Mouse (Mus musculus): Measurements from ENCODE around the gene Dtx1. TPM values are rescaled to one million over a fixed set of nuclear protein-coding genes. Genes with fewer than 3 reads are reported as not detected.

The Dtx1 gene
- total and polyA plus RNA-seq, 3 experiments = 0.12 to 0.63 TPM; not detected in 1

DNA sequence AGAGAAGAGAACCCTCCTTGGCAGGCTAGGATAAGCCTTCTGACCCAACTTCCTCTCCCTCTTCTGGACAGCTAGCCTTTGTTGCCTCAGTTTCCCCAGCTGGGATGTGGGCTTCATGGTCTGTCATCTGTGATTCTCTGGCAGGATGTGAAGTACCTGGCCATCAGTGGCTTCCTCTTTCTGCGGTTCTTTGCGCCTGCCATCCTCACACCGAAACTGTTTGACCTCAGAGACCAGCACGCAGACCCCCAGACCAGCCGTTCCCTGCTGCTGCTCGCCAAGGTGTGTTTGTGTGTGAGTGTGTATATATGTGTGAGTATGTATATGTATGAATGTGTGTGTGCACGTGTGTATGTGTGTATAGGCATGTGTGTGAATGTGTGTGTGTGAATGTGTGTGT, 41.6 kb downstream of the Dtx1 start:
- no peaks in the 10 kb centered on the region for H3K36me3 ChIP-seq (ENCODE audit: control insufficient read depth in 1 of 2, insufficient read depth in 2 of 2, low read length in 2 of 2)
- H3K4me1 ChIP-seq (ENCODE audit: control insufficient read depth in 1 of 2, insufficient read depth in 2 of 2, low read length in 2 of 2) = no peaks in the 10 kb centered on the region
- no peaks in the 10 kb centered on the region for H3K9me3 ChIP-seq (replicated peaks; ENCODE audit: insufficient read depth, low read length)
- H3K27me3 ChIP-seq (ENCODE audit: control insufficient read depth in 1 of 2, insufficient read depth in 2 of 2, low read length in 2 of 2) = no peaks in the 10 kb centered on the region
- no peak overlapping the region for H3K9ac ChIP-seq (ENCODE audit: control insufficient read depth, low read depth, low read length, poor library complexity, severe bottlenecking)
- no peak overlapping the region for H3K27ac ChIP-seq (ENCODE audit: control insufficient read depth, low read depth, low read length)
- H3K79me2 ChIP-seq (ENCODE audit: control insufficient read depth, insufficient read depth, low read length, poor library complexity) = no peaks in the 10 kb centered on the region
- H3K4me3 ChIP-seq (ENCODE audit: control insufficient read depth in 1 of 2, insufficient read depth in 1 of 2, low read depth in 2 of 2, low read length in 2 of 2) = no peak overlapping the region
- TF ChIP-seq ETS1 (IDR thresholded peaks at IDR 0.05; ENCODE audit: low read depth, low read length) = no peak
- TF ChIP-seq ZMIZ1 (IDR thresholded peaks at IDR 0.05; ENCODE audit: low read depth, low read length) = no peak
- no peak for TF ChIP-seq KAT2A (conservative IDR thresholded peaks at IDR 0.05; ENCODE audit: low read depth, low read length)
- TF ChIP-seq ELF1 (IDR thresholded peaks at IDR 0.05; ENCODE audit: low read depth, low read length) = no peak
- TF ChIP-seq ZNF384 (IDR thresholded peaks at IDR 0.05; ENCODE audit: low read depth, low read length) = no peak
- no peak for TF ChIP-seq TCF12 (IDR thresholded peaks at IDR 0.05; ENCODE audit: low read depth, low read length)
- no peak for TF ChIP-seq SMC3 (IDR thresholded peaks at IDR 0.05; ENCODE audit: low read depth, low read length)
- no peak for TF ChIP-seq EP300 (IDR thresholded peaks at IDR 0.05; ENCODE audit: low read depth in 1 of 2, low read length in 2 of 2)
- no peak for TF ChIP-seq NRF1 (IDR thresholded peaks at IDR 0.05; ENCODE audit: insufficient read depth, low read depth, low read length, poor library complexity, severe bottlenecking)
- DNase-seq (ENCODE audit: low read depth, low spot score) = no peak

GRCm38 (mm10) chr5:120668761-120669160, 43.0 kb downstream of the Dtx1 start:
- no peaks in the 10 kb centered on the region for H3K9me3 ChIP-seq (replicated peaks; ENCODE audit: insufficient read depth, low read length)
- H3K9ac ChIP-seq (ENCODE audit: control insufficient read depth, low read depth, low read length, poor library complexity, severe bottlenecking) = no peak overlapping the region
- H3K27ac ChIP-seq (ENCODE audit: control insufficient read depth, low read depth, low read length) = no peak overlapping the region
- H3K79me2 ChIP-seq (ENCODE audit: control insufficient read depth, insufficient read depth, low read length, poor library complexity) = no peaks in the 10 kb centered on the region
- DNase-seq (ENCODE audit: low read depth, low spot score) = no peak
- no peak for TF ChIP-seq GABPA (IDR thresholded peaks at IDR 0.05; ENCODE audit: low read depth, low read length)
- no peak for TF ChIP-seq KAT2A (conservative IDR thresholded peaks at IDR 0.05; ENCODE audit: low read depth, low read length)
- TF ChIP-seq POLR2AphosphoS5 (IDR thresholded peaks at IDR 0.05; ENCODE audit: borderline replicate concordance, low read depth, low read length) = no peak
- no peak for TF ChIP-seq TBP (IDR thresholded peaks at IDR 0.05; ENCODE audit: low read depth, low read length)
- TF ChIP-seq NELFE (IDR thresholded peaks at IDR 0.05; ENCODE audit: low read depth, low read length) = no peak
- TF ChIP-seq GATA1 (IDR thresholded peaks at IDR 0.05; ENCODE audit: low read depth, low read length) = no peak
- no peak for TF ChIP-seq ZMIZ1 (IDR thresholded peaks at IDR 0.05; ENCODE audit: low read depth, low read length)
- no peak for TF ChIP-seq ETS1 (IDR thresholded peaks at IDR 0.05; ENCODE audit: low read depth, low read length)
- no peak for TF ChIP-seq ZNF384 (IDR thresholded peaks at IDR 0.05; ENCODE audit: low read depth, low read length)
- no peak for TF ChIP-seq BHLHE40 (IDR thresholded peaks at IDR 0.05; ENCODE audit: borderline replicate concordance, low read depth, low read length)
- TF ChIP-seq MYB (IDR thresholded peaks at IDR 0.05; ENCODE audit: low read depth, low read length) = no peak
- no peak for TF ChIP-seq CTCF (IDR thresholded peaks at IDR 0.05 in 2 of 3, conservative IDR thresholded peaks at IDR 0.05 in 1 of 3; ENCODE audit: control insufficient read depth in 1 of 3, insufficient read depth in 1 of 3, low read depth in 2 of 3, low read length in 3 of 3, poor library complexity in 1 of 3, severe bottlenecking in 1 of 3)
- no peak for TF ChIP-seq EP300 (IDR thresholded peaks at IDR 0.05; ENCODE audit: low read depth in 1 of 2, low read length in 2 of 2)
- TF ChIP-seq MAFK (IDR thresholded peaks at IDR 0.05; ENCODE audit: borderline replicate concordance, low read depth, low read length) = no peak
- no peak for TF ChIP-seq MYC (IDR thresholded peaks at IDR 0.05; ENCODE audit: low read depth, low read length)
- no peak for TF ChIP-seq MEF2A (IDR thresholded peaks at IDR 0.05; ENCODE audit: extremely low read depth, insufficient replicate concordance, low read depth, low read length, poor library complexity, severe bottlenecking)
- TF ChIP-seq MAX (IDR thresholded peaks at IDR 0.05; ENCODE audit: low read length) = no peak
- TF ChIP-seq SMC3 (IDR thresholded peaks at IDR 0.05; ENCODE audit: low read depth, low read length) = no peak
- TF ChIP-seq TCF12 (IDR thresholded peaks at IDR 0.05; ENCODE audit: low read depth, low read length) = no peak
- H3K27me3 ChIP-seq (ENCODE audit: control insufficient read depth in 1 of 2, insufficient read depth in 2 of 2, low read length in 2 of 2) = no peaks in the 10 kb centered on the region
- no peaks in the 10 kb centered on the region for H3K36me3 ChIP-seq (ENCODE audit: control insufficient read depth in 1 of 2, insufficient read depth in 2 of 2, low read length in 2 of 2)
- no peaks in the 10 kb centered on the region for H3K4me1 ChIP-seq (ENCODE audit: control insufficient read depth in 1 of 2, insufficient read depth in 2 of 2, low read length in 2 of 2)
- no peak overlapping the region for H3K4me3 ChIP-seq (ENCODE audit: control insufficient read depth in 1 of 2, insufficient read depth in 1 of 2, low read depth in 2 of 2, low read length in 2 of 2)

Measured in MEL (cell line).